Mouse (Mus musculus) lung, embryonic 16.5 days (tissue): ENCODE data around the gene Gm45521. TPM values are rescaled to one million over a fixed set of nuclear protein-coding genes. Genes with fewer than 3 reads are reported as not detected.
A peak's percentile ranks its signal among the peaks of the same experiment; 100 is the strongest.

Experiments
- ATAC-seq: fragments of 200-750 bp; cut with Nextera tagmentation; 2 replicates; pipeline ENCODE4 v1.8.0; 2017; ENCODE audit warnings: low read depth, mild to moderate bottlenecking, moderate library complexity
- H3K27ac ChIP-seq: fragments of 300-500 bp; sonication (generic); 2 replicates; pipeline ENCODE4 v1.5.1; 2014; ENCODE audit warnings: mild to moderate bottlenecking, control low read depth, low read length
- H3K27me3 ChIP-seq: fragments of 300-500 bp; sonication (generic); 2 replicates; pipeline ENCODE4 v1.6.1; 2014; ENCODE audit warnings: low read depth, low read length, mixed read lengths; ENCODE audit not compliant: control insufficient read depth, insufficient read depth
- H3K36me3 ChIP-seq: fragments of 300-500 bp; sonication (generic); 2 replicates; pipeline ENCODE4 v1.6.1; 2014; ENCODE audit warnings: low read length; ENCODE audit not compliant: control insufficient read depth, insufficient read depth
- H3K4me1 ChIP-seq: fragments of 300-500 bp; sonication (generic); replicated peaks from 2 replicates; pipeline ENCODE4 v1.6.1; 2014; ENCODE audit warnings: low read length, mixed read lengths; ENCODE audit not compliant: control insufficient read depth, insufficient read depth
- H3K4me2 ChIP-seq: fragments of 300-500 bp; sonication (generic); 2 replicates; pipeline ENCODE4 v1.6.1; 2014; ENCODE audit warnings: low read depth, low read length, control low read depth
- H3K4me3 ChIP-seq: fragments of 300-500 bp; sonication (generic); 2 replicates; pipeline ENCODE4 v1.5.1; 2014; ENCODE audit warnings: mild to moderate bottlenecking, low read length, control low read depth
- H3K9ac ChIP-seq: fragments of 300-500 bp; sonication (generic); 2 replicates; pipeline ENCODE4 v1.6.1; 2014; ENCODE audit warnings: low read length, control low read depth
- H3K9me3 ChIP-seq: fragments of 300-500 bp; sonication (generic); 2 replicates; pipeline ENCODE4 v1.6.1; 2016; ENCODE audit warnings: low read length; ENCODE audit not compliant: control insufficient read depth
- WGBS: fragments of 180-500 bp; shearing (Covaris S2); extraction: QIAGEN DNeasy Blood & Tissue Kit; methylation state at CpG from one replicate; pipeline ENCODE4 v1.1.7; 2014; 5-methylcytosine and 5-hydroxymethylcytosine counted together
- polyA plus RNA-seq: library from polyadenylated mRNA; unstranded; fragments of >200 nt; fragmentation: Nextera tagmentation; extraction: Ambion mirVana; gene quantifications from 2 replicates; pipeline ENCODE4 v1.2.1, GENCODE M21; 2015

The Gm45521 gene
- not detected in 2 replicates for polyA plus RNA-seq

DNA sequence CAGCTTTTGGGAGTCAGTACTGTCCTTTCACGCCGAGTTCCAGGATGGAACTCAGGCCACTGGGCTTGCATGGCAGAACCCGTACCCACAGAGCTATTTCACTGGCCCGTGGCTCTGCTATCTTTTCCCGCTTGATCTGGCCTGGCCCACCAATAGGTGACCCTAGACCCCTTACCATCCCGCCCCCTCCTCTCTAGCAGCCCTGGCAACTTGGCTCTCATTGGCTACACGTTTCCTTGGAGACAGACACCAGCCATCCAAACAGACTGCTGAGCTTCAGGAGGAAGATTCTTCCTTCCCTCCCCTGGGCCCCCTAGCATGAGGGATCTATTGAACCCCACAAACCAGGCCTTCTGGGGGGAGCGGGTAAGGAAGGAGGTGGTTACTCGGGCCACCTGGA, at the start of gene Gm45521:
TSS of gene Gm45521 (plus strand) at position 240 of the 400 bp plus-strand sequence.
- no peak within 1 kb of the TSS for H3K9ac ChIP-seq
- no peak within 1 kb of the TSS for H3K4me3 ChIP-seq
- H3K27ac ChIP-seq: no peak within 1 kb of the TSS
- H3K36me3 ChIP-seq: no peaks in the 10 kb centered on the region
- H3K27me3 ChIP-seq: no peaks in the 10 kb centered on the region
- H3K4me2 ChIP-seq: no peak within 1 kb of the TSS
- H3K9me3 ChIP-seq: no peaks in the 10 kb centered on the region
- H3K4me1 ChIP-seq: peaks cover 8% of the 10 kb centered on the region
- 40% methylated on average over 9 of the region's 9 CpGs for WGBS
- no peak for ATAC-seq

DNA sequence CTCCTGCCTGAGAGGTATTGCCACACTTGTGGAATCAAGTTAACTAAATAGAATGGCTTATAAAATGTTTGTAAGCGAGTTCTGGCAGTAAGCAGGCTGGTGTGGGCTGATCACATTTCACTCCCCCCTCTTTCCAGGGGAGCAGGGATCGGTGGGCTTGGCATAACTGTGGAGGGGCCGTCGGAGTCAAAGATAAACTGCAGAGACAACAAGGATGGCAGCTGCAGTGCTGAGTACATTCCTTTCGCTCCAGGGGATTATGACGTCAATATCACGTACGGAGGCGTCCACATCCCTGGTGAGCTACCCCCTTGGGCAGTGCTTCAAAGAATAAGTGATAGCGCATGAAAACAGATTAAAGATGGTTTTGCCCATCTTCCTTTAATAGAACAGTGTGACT, 47.6 kb upstream of the Gm45521 start:
- ATAC-seq: no peak

DNA sequence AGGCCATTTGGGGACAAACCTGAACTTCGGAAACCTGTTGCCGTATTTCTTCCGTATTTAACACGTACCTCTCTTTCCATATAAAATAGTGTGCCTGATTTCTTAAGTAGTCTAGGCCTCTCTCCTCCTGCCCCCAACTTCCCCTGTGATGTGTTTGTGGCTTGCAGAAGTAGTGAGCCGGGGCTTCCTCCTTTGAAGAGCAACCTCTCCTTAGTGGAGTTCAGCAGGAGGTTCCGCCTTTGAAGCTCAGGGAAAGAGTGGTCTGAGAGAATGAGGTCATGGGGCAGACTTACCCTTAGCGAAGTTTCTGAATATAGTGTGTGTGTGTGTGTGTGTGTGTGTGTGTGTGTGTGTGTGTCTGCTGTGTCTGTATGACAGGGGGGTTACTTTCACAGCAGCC, 43.2 kb upstream of the Gm45521 start:
- Histone ChIP-seq H3K27me3 (no peaks in the 10 kb centered on the region), H3K4me1 (peaks cover 7% of the 10 kb centered on the region; the same call in 1 of the 2 replicates), H3K9me3 (no peaks in the 10 kb centered on the region), H3K4me3 (no peak overlapping the region), H3K9ac (no peak overlapping the region), H3K4me2 (no peak overlapping the region), H3K36me3 (peaks cover 5% of the 10 kb centered on the region; the same call in 1 of the 2 replicates), H3K27ac (no peak overlapping the region)
- WGBS: 55% methylated on average over 7 of the region's 7 CpGs
- ATAC-seq: no peak

More for the DNA sequence above, 47.6 kb upstream of the Gm45521 start:
- WGBS: 72% methylated on average over 10 of the region's 10 CpGs
- Histone ChIP-seq H3K27me3 (no peaks in the 10 kb centered on the region), H3K27ac (no peak overlapping the region), H3K36me3 (peaks cover 7% of the 10 kb centered on the region; the same call in 1 of the 2 replicates), H3K4me3 (no peak overlapping the region), H3K4me2 (no peak overlapping the region), H3K9ac (no peak overlapping the region), H3K4me1 (peaks cover 6% of the 10 kb centered on the region; the same call in 1 of the 2 replicates), H3K9me3 (no peaks in the 10 kb centered on the region)

DNA sequence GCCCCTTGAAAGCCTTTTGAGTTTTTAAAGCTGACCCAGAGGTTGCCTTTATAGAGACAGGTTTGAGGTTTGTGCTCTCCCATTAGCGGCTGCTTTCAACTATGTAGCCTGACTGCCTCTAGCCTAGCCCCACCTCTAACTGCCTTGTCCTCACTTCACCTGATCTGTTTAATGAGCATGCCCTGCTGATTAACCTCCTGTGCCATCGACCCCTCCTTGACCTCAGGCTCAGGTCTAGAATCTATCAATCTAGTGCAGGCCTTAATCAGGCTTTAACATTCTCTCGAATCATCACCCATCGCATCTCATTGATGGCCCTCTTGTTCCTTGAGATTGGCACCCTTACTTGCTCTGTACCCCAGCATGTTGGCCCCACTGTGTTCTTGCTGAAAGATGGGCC, 42.6 kb upstream of the Gm45521 start:
- Histone ChIP-seq H3K9ac (no peak overlapping the region), H3K36me3 (peaks cover 5% of the 10 kb centered on the region; the same call in 1 of the 2 replicates), H3K27ac (no peak overlapping the region), H3K4me3 (no peak overlapping the region), H3K4me1 (peaks cover 13% of the 10 kb centered on the region; the same call in 1 of the 2 replicates), H3K4me2 (no peak overlapping the region), H3K27me3 (no peaks in the 10 kb centered on the region), H3K9me3 (no peaks in the 10 kb centered on the region)
- no peak for ATAC-seq
- WGBS: 54% methylated on average over 4 of the region's 4 CpGs

DNA sequence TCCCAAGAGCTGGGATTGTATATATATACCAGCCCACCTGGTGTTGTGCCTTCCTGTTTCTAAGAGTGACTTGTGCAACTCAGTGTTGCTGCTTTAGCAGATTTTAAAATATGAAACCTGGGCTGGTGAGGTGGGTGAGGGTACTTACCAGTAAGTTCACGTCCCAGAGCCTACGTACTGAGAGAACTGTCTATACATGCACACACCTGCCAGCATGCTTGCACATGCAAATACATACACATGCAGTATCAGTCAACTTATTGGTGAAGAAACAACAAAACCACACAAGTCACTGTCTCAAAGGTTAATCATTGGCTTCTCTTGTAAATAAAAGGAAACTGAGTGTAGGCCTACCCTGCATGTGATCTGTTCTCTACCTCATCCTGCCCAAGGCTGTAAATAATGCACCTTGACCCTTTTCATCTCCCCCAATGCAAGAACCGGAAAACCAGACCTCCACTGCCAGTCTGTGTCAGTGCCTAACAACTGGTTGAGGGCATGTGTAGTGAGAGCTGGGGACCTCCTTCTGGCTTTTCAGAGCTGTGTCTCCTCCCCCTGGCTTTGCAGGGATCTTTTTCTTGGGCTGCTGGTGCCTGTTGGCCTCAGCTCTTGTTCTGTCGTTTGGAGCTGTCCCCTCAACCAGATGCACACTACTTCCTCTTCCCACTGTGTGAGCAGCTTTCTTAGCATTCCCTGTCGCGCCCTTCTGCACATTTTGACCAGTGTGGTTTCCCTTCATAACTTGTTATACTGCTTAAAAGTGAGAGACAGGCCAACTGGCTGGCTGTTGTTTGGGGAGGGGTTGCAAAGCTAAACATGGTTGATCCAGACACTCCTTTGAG, 38.7 kb upstream of the Gm45521 start:
- WGBS: 79% methylated on average over 6 of the region's 6 CpGs
- Histone ChIP-seq H3K4me3 (no peak overlapping the region), H3K4me1 (peaks cover 15% of the 10 kb centered on the region; the same call in 1 of the 2 replicates), H3K9me3 (no peaks in the 10 kb centered on the region), H3K9ac (no peak overlapping the region), H3K27ac (no peak overlapping the region), H3K36me3 (peaks cover 4% of the 10 kb centered on the region; the same call in 1 of the 2 replicates), H3K27me3 (no peaks in the 10 kb centered on the region), H3K4me2 (no peak overlapping the region)
- ATAC-seq: no peak

DNA sequence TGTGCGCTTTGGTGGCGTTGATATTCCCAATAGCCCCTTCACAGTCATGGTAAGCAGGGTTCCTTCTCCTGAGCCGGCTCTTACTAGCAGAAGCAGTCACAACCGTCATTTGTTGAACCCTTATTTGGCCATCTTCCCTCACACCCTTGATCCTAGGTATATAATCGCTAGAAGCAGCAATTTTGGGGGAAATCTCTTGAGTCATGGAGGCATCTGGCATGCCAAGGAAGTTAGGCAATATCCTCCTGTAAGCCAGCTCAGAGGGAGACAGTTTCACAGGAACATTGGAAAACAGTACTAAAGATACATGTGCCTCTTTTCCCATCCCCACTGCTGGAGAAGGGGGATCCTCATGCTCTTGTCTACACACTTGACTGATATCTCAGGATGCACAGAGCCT, 37.8 kb upstream of the Gm45521 start:
- peaks cover 6% of the 10 kb centered on the region for H3K36me3 ChIP-seq
- H3K9ac ChIP-seq: no peak overlapping the region
- H3K4me2 ChIP-seq: no peak overlapping the region
- H3K4me3 ChIP-seq: no peak overlapping the region
- H3K9me3 ChIP-seq: no peaks in the 10 kb centered on the region
- no peaks in the 10 kb centered on the region for H3K27me3 ChIP-seq
- peaks cover 15% of the 10 kb centered on the region; the same call in 1 of the 2 replicates for H3K4me1 ChIP-seq
- 0 out of 2 replicates have a peak overlapping the region, but pooled peaks have one; percentile 16 for H3K27ac ChIP-seq
- WGBS: 77% methylated on average over 5 of the region's 5 CpGs
- no peak for ATAC-seq

DNA sequence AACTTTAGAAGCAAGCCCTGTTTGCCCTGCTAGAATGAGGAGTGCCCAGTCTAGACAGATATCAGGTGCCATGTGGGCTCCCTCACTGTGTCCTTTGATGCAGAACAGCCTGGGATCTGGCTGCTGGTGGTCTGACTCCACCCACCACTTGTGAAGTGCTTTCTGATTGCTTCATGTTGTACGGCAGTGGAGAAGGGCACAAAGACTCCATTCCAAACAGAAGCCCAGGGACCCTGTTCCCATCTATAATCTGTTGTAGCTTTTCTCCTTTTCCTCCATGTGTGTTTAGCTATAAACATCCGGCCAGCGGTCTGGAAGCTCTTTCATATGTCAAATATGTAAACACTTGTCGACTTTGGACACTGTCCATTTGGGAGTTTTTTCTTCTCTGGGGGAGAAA, 37.2 kb upstream of the Gm45521 start:
- 21% methylated on average over 4 of the region's 4 CpGs for WGBS
- Histone ChIP-seq H3K4me3 (no peak overlapping the region), H3K36me3 (peaks cover 7% of the 10 kb centered on the region), H3K4me1 (peaks cover 15% of the 10 kb centered on the region; the same call in 1 of the 2 replicates), H3K4me2 (no peak overlapping the region), H3K9ac (no peak overlapping the region), H3K9me3 (no peaks in the 10 kb centered on the region), H3K27ac (no peak overlapping the region), H3K27me3 (no peaks in the 10 kb centered on the region)
- ATAC-seq: peak; percentile 88

DNA sequence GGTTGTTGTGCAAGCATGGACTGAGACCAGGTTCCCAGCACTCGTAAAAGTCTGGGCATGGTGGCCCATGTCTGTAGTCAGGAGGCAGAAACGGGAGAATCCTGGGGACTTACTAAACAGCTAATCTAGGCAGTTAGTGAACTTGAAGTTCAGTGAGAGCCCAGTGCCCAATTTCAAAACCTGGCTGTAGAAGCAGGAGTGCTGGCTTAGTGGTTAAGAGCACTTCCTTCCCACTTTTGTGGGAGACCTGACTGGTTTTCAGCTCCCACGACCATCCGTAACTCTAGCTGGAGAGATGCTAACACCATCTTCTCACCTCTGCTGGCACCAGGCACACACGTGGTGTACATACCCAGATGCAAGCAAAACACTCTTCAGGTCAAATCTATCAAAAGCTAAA, 35.6 kb upstream of the Gm45521 start:
- Histone ChIP-seq H3K27ac (no peak overlapping the region), H3K9me3 (no peaks in the 10 kb centered on the region), H3K36me3 (peaks cover 7% of the 10 kb centered on the region), H3K9ac (no peak overlapping the region), H3K4me2 (no peak overlapping the region), H3K4me1 (peaks cover 15% of the 10 kb centered on the region; the same call in 1 of the 2 replicates), H3K4me3 (no peak overlapping the region), H3K27me3 (no peaks in the 10 kb centered on the region)
- ATAC-seq: no peak
- 83% methylated on average over 5 of the region's 5 CpGs for WGBS

DNA sequence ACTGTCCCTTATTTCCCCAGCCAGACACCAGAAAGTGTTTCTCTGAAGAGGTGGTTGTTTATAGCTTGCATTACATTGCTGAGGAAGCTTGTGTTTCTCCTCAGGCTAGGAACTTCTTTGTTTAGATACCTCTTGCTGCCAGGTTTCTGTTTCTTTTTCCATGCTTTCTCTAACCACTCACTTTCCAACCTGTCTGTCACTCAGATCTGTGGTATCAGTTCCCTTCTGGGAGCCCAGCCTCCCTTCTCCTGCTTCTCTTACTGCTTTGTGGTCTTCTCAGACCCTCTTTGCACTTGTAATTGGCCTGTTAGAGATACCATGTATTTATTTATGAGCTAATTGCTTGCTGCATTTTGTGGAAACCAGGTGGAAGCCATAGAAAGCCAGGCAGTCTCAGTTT, 33.5 kb upstream of the Gm45521 start:
- Histone ChIP-seq H3K27me3 (no peaks in the 10 kb centered on the region), H3K36me3 (peaks cover 5% of the 10 kb centered on the region), H3K9me3 (no peaks in the 10 kb centered on the region), H3K27ac (no peak overlapping the region), H3K4me1 (peaks cover 15% of the 10 kb centered on the region; the same call in 1 of the 2 replicates), H3K4me2 (no peak overlapping the region), H3K9ac (no peak overlapping the region), H3K4me3 (no peak overlapping the region)
- no peak for ATAC-seq
